Mouse (Mus musculus): ENCODE measurements at regions not wholly inside any gene's neighbourhood (a gene's known extent, or its start where the extent isn't known, plus 50 kb on each side); places are given as distances from the start of the nearest gene placed in this dataset. TPM values are rescaled to one million over a fixed set of nuclear protein-coding genes. Genes with fewer than 3 reads are reported as not detected.

DNA sequence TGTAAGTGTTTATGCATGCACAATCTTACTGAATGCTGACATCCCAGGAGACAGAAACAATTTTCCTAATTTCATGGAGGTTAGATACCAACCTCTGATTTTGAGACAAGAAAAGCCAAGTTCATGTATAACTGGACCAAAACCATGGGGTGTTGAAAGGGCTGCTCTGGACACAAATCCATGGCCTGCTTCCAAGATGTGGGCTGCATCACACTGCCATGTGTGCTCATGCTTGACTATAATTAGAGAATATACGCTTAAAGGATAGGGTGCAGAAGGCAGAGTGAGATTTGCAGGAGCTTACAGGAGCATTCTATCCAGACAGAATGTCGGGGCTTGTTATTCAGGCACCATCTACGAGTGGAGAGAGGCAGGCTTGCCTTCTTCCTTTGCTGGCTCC lies 64.8 kb upstream of the Runx1 start:
- TF ChIP-seq EP300 (IDR thresholded peaks at IDR 0.05) (no peak), CTCF (IDR thresholded peaks at IDR 0.05) (no peak)
- no peak for DNase-seq (ENCODE audit: low spot score)
- no peaks in the 10 kb centered on the region for H3K4me1 ChIP-seq (ENCODE audit: insufficient read depth, low read depth, low read length)
- 73% methylated on average over 3 of the region's 3 CpGs for WGBS
- no peak for ATAC-seq
- H3K9me3 ChIP-seq (ENCODE audit: low read length): no peaks in the 10 kb centered on the region
- H3K36me3 ChIP-seq (ENCODE audit: insufficient read depth, low read length): no peaks in the 10 kb centered on the region
- H3K9ac ChIP-seq (replicated peaks; ENCODE audit: low read depth): no peak overlapping the region
- H3K4me3 ChIP-seq (ENCODE audit: low read depth, low read length): no peak overlapping the region
- no peaks in the 10 kb centered on the region for H3K27me3 ChIP-seq (replicated peaks; ENCODE audit: insufficient read depth, low read length)
- H3K4me2 ChIP-seq (replicated peaks; ENCODE audit: low read depth, low read length): no peak overlapping the region
- H3K27ac ChIP-seq (ENCODE audit: low read length): no peak overlapping the region

DNA sequence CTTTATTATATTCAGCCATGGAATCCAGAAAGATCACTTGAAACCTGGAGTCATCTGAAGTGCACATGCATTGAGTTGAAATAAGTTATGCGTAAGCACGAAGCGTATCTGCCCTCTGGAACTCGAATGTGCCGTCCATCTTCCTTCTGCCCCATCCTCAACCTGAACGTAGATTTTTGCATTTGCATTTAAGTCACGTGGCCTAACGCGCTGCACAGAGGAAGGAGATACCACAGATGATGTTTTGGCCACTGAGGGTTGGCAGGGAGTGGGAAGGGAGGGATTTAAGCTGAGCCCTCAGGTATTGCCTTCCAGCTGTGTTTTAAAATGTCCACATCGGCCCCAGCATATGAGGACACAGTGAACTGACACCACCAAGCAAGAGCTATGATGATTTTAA lies 63.6 kb upstream of the Runx1 start:
- H3K4me2 ChIP-seq (replicated peaks; ENCODE audit: low read depth, low read length): no peak overlapping the region
- H3K27ac ChIP-seq (ENCODE audit: low read length): no peak overlapping the region
- ATAC-seq (no peak), DNase-seq (ENCODE audit: low spot score) (no peak)
- TF ChIP-seq CTCF (IDR thresholded peaks at IDR 0.05) (no peak), EP300 (IDR thresholded peaks at IDR 0.05) (no peak)
- WGBS: 84% methylated on average over 10 of the region's 10 CpGs
- no peak overlapping the region for H3K4me3 ChIP-seq (ENCODE audit: low read depth, low read length)
- no peaks in the 10 kb centered on the region for H3K27me3 ChIP-seq (replicated peaks; ENCODE audit: insufficient read depth, low read length)
- no peaks in the 10 kb centered on the region for H3K4me1 ChIP-seq (ENCODE audit: insufficient read depth, low read depth, low read length)
- H3K9me3 ChIP-seq (ENCODE audit: low read length): no peaks in the 10 kb centered on the region
- no peak overlapping the region for H3K9ac ChIP-seq (replicated peaks; ENCODE audit: low read depth)
- no peaks in the 10 kb centered on the region for H3K36me3 ChIP-seq (ENCODE audit: insufficient read depth, low read length)

DNA sequence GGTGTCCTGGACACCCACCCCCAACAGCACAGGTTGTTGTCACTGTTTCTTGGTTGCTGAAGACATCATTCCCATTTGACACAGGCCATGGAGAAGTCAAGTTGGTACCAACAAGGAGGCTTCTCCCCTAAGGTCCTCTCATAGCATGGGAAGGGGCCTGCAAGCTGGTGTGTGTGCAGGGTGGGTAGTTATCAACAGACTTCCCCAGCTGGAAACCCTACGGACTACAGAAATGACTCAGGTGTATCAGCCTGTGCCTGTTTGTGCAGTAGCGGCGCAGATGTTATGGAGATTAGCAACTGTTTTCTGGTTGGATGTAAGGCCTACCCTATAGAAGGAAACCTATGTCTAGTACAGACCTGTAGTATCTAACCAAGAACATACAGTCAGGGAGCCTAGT lies 60.3 kb upstream of the Runx1 start:
- Histone ChIP-seq H3K4me2 (replicated peaks; ENCODE audit: low read depth, low read length) (no peak overlapping the region), H3K27ac (ENCODE audit: low read length) (no peak overlapping the region), H3K36me3 (ENCODE audit: insufficient read depth, low read length) (no peaks in the 10 kb centered on the region), H3K27me3 (replicated peaks; ENCODE audit: insufficient read depth, low read length) (no peaks in the 10 kb centered on the region), H3K9ac (replicated peaks; ENCODE audit: low read depth) (no peak overlapping the region), H3K4me1 (ENCODE audit: insufficient read depth, low read depth, low read length) (no peaks in the 10 kb centered on the region), H3K4me3 (ENCODE audit: low read depth, low read length) (no peak overlapping the region), H3K9me3 (ENCODE audit: low read length) (no peaks in the 10 kb centered on the region)
- TF ChIP-seq CTCF (IDR thresholded peaks at IDR 0.05) (no peak), EP300 (IDR thresholded peaks at IDR 0.05) (no peak)
- no peak for DNase-seq (ENCODE audit: low spot score)
- 96% methylated on average over 3 of the region's 3 CpGs for WGBS
- no peak for ATAC-seq

DNA sequence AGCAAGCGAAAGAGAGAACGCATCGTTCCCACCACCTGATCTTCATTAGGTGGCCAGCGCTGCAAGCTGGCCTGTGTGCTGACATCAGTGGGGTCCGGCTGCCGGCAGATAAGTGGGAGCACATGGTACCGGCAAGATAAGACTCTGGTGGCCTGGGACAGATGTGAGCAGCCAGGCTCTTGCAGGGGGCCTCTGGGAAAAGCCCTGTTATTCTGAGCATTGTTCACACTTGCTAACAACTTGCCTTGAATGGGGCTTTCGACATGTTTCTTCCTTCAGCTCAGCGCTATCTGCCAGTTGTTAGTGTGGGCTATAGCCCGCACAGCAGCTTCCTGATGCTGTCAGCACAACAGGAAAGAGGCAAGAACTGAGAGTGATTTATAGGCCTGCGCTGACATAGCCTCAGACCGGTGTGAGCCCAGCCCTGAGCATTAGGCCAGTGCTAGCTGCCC lies 57.9 kb upstream of the Runx1 start:
- no peak overlapping the region for H3K4me3 ChIP-seq (ENCODE audit: low read depth, low read length)
- DNase-seq (ENCODE audit: low spot score) (no peak), ATAC-seq (no peak)
- H3K9ac ChIP-seq (replicated peaks; ENCODE audit: low read depth): no peak overlapping the region
- no peaks in the 10 kb centered on the region for H3K27me3 ChIP-seq (replicated peaks; ENCODE audit: insufficient read depth, low read length)
- no peak overlapping the region for H3K4me2 ChIP-seq (replicated peaks; ENCODE audit: low read depth, low read length)
- no peaks in the 10 kb centered on the region for H3K36me3 ChIP-seq (ENCODE audit: insufficient read depth, low read length)
- H3K27ac ChIP-seq (ENCODE audit: low read length): no peak overlapping the region
- no peaks in the 10 kb centered on the region for H3K9me3 ChIP-seq (ENCODE audit: low read length)
- 35% methylated on average over 12 of the region's 12 CpGs for WGBS
- no peak for TF ChIP-seq CTCF (IDR thresholded peaks at IDR 0.05)
- no peak for TF ChIP-seq EP300 (IDR thresholded peaks at IDR 0.05)
- no peaks in the 10 kb centered on the region for H3K4me1 ChIP-seq (ENCODE audit: insufficient read depth, low read depth, low read length)

DNA sequence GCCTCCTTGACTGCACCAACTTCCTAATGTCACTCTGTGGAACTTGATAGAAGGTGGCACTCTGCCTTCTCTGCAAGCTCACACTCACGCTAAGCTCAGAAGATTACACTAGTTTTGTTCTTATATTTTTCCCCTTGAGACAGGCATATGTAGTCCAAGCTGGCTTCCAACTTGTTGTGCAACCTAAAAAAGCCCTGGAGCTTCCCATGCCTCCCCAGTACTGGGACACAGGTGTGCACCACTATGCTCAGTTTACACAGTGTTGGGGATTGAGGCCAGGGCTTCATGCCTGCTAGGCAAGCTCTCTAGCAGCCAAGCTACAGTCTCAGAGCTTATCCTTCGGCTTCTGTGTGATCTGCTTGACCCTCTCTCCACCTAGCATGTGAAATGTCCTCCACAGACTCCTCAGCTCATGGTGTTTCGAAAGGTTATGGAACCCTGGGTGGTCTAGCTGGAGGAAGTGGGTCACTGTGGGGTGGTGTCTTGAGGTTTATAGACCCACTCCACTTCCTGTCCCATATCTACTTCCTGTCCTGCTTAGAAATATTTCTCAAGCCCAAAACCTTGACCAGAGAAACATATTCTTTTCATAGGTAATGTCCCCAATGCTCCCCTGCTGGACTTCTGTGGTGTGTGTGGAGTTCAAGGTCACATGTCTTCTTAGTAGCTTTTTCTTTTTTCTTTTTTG lies 54.6 kb upstream of the Runx1 start:
- H3K27me3 ChIP-seq (replicated peaks; ENCODE audit: insufficient read depth, low read length): no peaks in the 10 kb centered on the region
- WGBS: 63% methylated on average over 3 of the region's 3 CpGs

DNA sequence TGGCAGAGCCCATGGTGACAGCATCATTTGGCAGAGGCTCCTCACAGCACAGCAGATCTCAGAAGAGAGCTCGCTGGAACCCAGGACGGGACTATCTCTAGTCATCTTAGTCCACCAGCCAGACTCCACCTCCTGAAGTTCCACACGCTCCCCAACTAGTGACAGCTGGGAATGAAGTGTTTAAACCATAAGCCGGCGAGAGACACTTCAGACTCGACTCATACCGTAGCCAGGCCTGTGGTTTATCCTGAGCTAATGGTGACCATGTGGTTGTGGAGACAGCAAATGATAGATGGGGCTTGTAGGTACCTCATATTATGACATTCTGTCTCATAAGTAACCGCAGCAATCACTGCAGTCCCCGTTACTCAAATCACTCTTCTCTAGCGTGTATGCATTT lies 52.1 kb upstream of the Runx1 start:
- no peak overlapping the region for H3K9ac ChIP-seq (replicated peaks; ENCODE audit: low read depth)
- no peaks in the 10 kb centered on the region for H3K36me3 ChIP-seq (ENCODE audit: insufficient read depth, low read length)
- no peaks in the 10 kb centered on the region for H3K27me3 ChIP-seq (replicated peaks; ENCODE audit: insufficient read depth, low read length)
- ATAC-seq: no peak
- no peak for DNase-seq (ENCODE audit: low spot score)
- no peak overlapping the region for H3K4me2 ChIP-seq (replicated peaks; ENCODE audit: low read depth, low read length)
- H3K4me1 ChIP-seq (ENCODE audit: insufficient read depth, low read depth, low read length): no peaks in the 10 kb centered on the region
- H3K4me3 ChIP-seq (ENCODE audit: low read depth, low read length): no peak overlapping the region
- 63% methylated on average over 10 of the region's 10 CpGs for WGBS
- no peak for TF ChIP-seq EP300 (IDR thresholded peaks at IDR 0.05)
- TF ChIP-seq CTCF (IDR thresholded peaks at IDR 0.05): no peak
- no peak overlapping the region for H3K27ac ChIP-seq (ENCODE audit: low read length)
- no peaks in the 10 kb centered on the region for H3K9me3 ChIP-seq (ENCODE audit: low read length)

More for the DNA sequence above, 54.6 kb upstream of the Runx1 start:
- H3K9ac ChIP-seq (replicated peaks; ENCODE audit: low read depth): no peak overlapping the region
- H3K27ac ChIP-seq (ENCODE audit: low read length): no peak overlapping the region
- no peak for TF ChIP-seq EP300 (IDR thresholded peaks at IDR 0.05)
- no peak for TF ChIP-seq CTCF (IDR thresholded peaks at IDR 0.05)
- DNase-seq (ENCODE audit: low spot score) (no peak), ATAC-seq (no peak)
- no peaks in the 10 kb centered on the region for H3K9me3 ChIP-seq (ENCODE audit: low read length)
- H3K36me3 ChIP-seq (ENCODE audit: insufficient read depth, low read length): no peaks in the 10 kb centered on the region
- no peak overlapping the region for H3K4me2 ChIP-seq (replicated peaks; ENCODE audit: low read depth, low read length)
- no peaks in the 10 kb centered on the region for H3K4me1 ChIP-seq (ENCODE audit: insufficient read depth, low read depth, low read length)
- H3K4me3 ChIP-seq (ENCODE audit: low read depth, low read length): no peak overlapping the region

MicroRNAs encoded in the stretch of these regions (microRNA counts, 519-probe panel; counts per million panel counts)
- not detected for microRNA mmu-miR-802

Small RNA genes lying in the stretch of these regions (microRNA-seq; reads per million reads assigned to microRNA genes)
- gene Gm28003 (not detected), gene Mir802 (not detected)

Measured in lung, postnatal 0 days (tissue).